ENCODE assay signal across 23 mouse cellular contexts in genomic region chr11:65930359-65930758, GRCm38 (mm10).
DNase-seq lines count a peak whose midpoint lies in the region; ATAC-seq lines count a peak whose summit lies in the region.
"Had no signal": no experiment of that assay in that cellular context is flagged by ENCODE, and none has a peak within 500 bp of the region (broad histone marks: within the 10 kb centered on the region; RNA-seq: fewer than 3 reads in every experiment).

No protein-coding gene starts in this region.

- peak; percentile 54 for DNase-seq in layer of hippocampus, adult 9-11 months
- no peak for DNase-seq in layer of hippocampus, postnatal 36 days
- DNase-seq in right cerebral cortex, adult 18-20 months, result peak; percentile 13
- no peak for DNase-seq in right cerebral cortex, postnatal 25 days
- peak; percentile 40 for DNase-seq in telencephalon, adult 2 months (ENCODE audit: low read depth, low spot score)
- DNase-seq: adrenal gland, adult 2 months; B cell, adult 2 months; cerebellum, adult 8-10 months; gastrocnemius, adult 2 months; kidney, postnatal 4 days; liver, postnatal 0 days; lung, postnatal 10 days; thymus, adult 2 months had no signal

- H3K27me3 ChIP-seq in forebrain, embryonic 15.5 days, result no peaks in the 10 kb centered on the region
- no peaks in the 10 kb centered on the region for H3K27me3 ChIP-seq in forebrain, embryonic 13.5 days
- H3K27me3 ChIP-seq: CH12.LX; hindbrain, embryonic 12.5 days; kidney, embryonic 15.5 days; midbrain, embryonic 12.5 days had no signal

- H3K4me3 ChIP-seq in forebrain, embryonic 15.5 days, result no peak overlapping the region
- no peak overlapping the region for H3K4me3 ChIP-seq in forebrain, embryonic 13.5 days
- H3K4me3 ChIP-seq: gastrocnemius, adult 2 months; hindbrain, embryonic 12.5 days; kidney, embryonic 15.5 days; midbrain, embryonic 12.5 days had no signal

- H3K36me3 ChIP-seq in forebrain, embryonic 15.5 days, result no peaks in the 10 kb centered on the region
- H3K36me3 ChIP-seq in forebrain, embryonic 13.5 days (ENCODE audit: poor library complexity, severe bottlenecking), result no peaks in the 10 kb centered on the region
- H3K36me3 ChIP-seq: G1E; hindbrain, embryonic 12.5 days; kidney, embryonic 15.5 days; midbrain, embryonic 12.5 days had no signal

- 67% methylated on average over 4 of the region's 4 CpGs for WGBS in forebrain, embryonic 15.5 days
- 76% methylated on average over 4 of the region's 4 CpGs for WGBS in forebrain, embryonic 13.5 days

- H3K4me1 ChIP-seq in forebrain, embryonic 15.5 days, result peaks cover 4% of the 10 kb centered on the region; the same call in 1 of the 2 replicates
- no peaks in the 10 kb centered on the region for H3K4me1 ChIP-seq in forebrain, embryonic 13.5 days
- H3K4me1 ChIP-seq: hindbrain, embryonic 12.5 days; kidney, embryonic 15.5 days; midbrain, embryonic 12.5 days had no signal

- H3K9me3 ChIP-seq in forebrain, embryonic 15.5 days, result no peaks in the 10 kb centered on the region
- no peaks in the 10 kb centered on the region for H3K9me3 ChIP-seq in forebrain, embryonic 13.5 days (replicated peaks)
- H3K9me3 ChIP-seq: G1E; hindbrain, embryonic 12.5 days; kidney, embryonic 15.5 days; midbrain, embryonic 12.5 days had no signal

- H3K9ac ChIP-seq in forebrain, embryonic 15.5 days (replicated peaks), result no peak overlapping the region
- no peak overlapping the region for H3K9ac ChIP-seq in forebrain, embryonic 13.5 days
- H3K9ac ChIP-seq: hindbrain, embryonic 12.5 days; kidney, embryonic 15.5 days; liver, postnatal 0 days; midbrain, embryonic 12.5 days had no signal

- no peak overlapping the region for H3K4me2 ChIP-seq in forebrain, embryonic 15.5 days (replicated peaks)
- H3K4me2 ChIP-seq in forebrain, embryonic 13.5 days, result no peak overlapping the region
- H3K4me2 ChIP-seq: hindbrain, embryonic 12.5 days; kidney, embryonic 15.5 days; liver, embryonic 11.5 days; midbrain, embryonic 12.5 days had no signal

- peak overlapping the region; percentile 70 for H3K27ac ChIP-seq in forebrain, embryonic 15.5 days (replicated peaks)
- H3K27ac ChIP-seq in forebrain, embryonic 13.5 days, result no peak overlapping the region
- H3K27ac ChIP-seq: gastrocnemius, adult 2 months; hindbrain, embryonic 12.5 days; kidney, embryonic 15.5 days; midbrain, embryonic 12.5 days had no signal

- peak; percentile 57 for ATAC-seq in forebrain, embryonic 15.5 days (replicated peaks)
- ATAC-seq in forebrain, embryonic 13.5 days, result no peak
- ATAC-seq: intestine, postnatal 0 days; liver, postnatal 0 days; Patski had no signal

Comparison
In these comparisons a context has a peak if more than half of its experiments do, and no peak if none do; other contexts are left out.
1. DNase-seq: peak in layer of hippocampus, adult 9-11 months (single experiment), right cerebral cortex, adult 18-20 months (single experiment) and telencephalon, adult 2 months (single experiment); none in layer of hippocampus, postnatal 36 days (0 of 2) and right cerebral cortex, postnatal 25 days (single experiment).